Mouse (Mus musculus) frontal cortex, adult 2 months (tissue): Measurements from ENCODE around the gene Ttc28. TPM values are rescaled to one million over a fixed set of nuclear protein-coding genes. Genes with fewer than 3 reads are reported as not detected.
"Not testable (repeated sequence)": the region's sequence is repeated elsewhere in the genome, so short reads cannot be mapped to it uniquely, and the experiment has no call there.

Experiments
- DNase-seq, 2 experiments: peaks; one replicate each; pipeline ENCODE4 v3.0.0; 2022; ENCODE audit warnings: low spot score in 1 of 2; ENCODE audit errors: extremely low spot score in 1 of 2
- polyA plus RNA-seq: library from polyadenylated mRNA; depleted of rRNA; stranded (reverse); fragments of >200 nt; gene quantifications from 2 replicates; pipeline ENCODE4 v1.2.3, GENCODE M21; 2012

Gene Ttc28
- polyA plus RNA-seq, 1 experiment, result 7.3 TPM

GRCm38 (mm10) chr5:111225306-111225705, 345.7 kb downstream of the Ttc28 start:
- no peak for DNase-seq

DNA sequence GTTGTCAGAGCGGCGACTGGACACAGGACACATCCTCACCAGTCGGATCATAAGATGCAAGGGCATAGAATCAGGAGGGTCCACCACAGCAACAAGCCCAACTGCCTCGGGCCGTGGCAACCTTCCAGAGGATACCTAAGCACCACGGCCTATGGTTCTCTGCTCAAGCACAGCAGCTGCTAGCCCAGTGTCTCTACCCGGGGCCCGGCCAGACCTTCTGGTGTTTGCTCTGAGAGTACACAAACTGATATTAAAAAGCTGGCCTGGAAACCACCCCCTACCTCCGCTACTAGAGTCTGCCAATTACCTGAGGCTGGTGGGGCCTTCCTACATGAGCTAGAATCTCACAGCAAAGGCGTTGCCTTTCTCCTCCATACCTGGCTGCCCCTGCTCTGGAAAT, 346.9 kb downstream of the Ttc28 start:
- no peak for DNase-seq

- no peak for DNase-seq
These were observed 348.2 kb downstream of the Ttc28 start for GRCm38 (mm10) chr5:111227850-111228249.

DNA sequence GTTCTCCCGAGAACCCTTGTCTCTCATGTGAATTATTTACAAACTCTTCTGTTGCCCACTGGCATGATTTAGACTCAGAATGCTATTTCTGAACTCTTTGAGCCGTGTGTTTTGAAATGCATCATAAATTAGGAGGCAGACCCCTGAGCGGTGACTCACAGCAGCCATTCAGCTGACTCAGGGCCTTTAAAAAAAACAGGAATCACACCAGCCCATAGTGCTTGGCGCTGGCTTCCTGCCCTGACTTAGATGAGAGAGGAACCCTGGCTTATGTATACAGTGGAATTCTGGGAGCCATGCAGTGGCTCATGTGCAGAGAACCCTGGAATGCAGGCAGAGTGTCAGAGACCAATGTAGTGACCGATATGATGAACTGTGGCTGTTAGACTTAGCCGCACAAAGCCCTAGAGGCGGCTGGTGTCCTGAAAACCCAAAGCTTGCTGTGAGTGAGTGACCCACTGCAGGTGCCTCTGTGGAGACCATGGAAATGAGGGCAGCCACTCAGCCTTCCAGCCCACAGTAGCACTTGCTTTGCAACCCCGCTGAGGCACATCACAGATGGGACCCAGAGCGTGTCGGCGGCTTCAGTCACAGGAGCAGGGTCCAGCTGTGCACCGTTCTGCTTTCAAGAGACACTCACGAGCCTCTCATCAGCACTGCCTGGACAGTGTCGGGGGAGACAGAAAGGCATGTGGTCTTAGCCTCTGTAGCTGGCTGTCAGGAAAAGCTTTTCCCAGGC, 348.9 kb downstream of the Ttc28 start:
- DNase-seq, result peak; percentile 59 to 72

- DNase-seq, result no peak
These were observed 349.4 kb downstream of the Ttc28 start for GRCm38 (mm10) chr5:111229041-111229394.

- DNase-seq, result no peak
These were observed 350.1 kb downstream of the Ttc28 start for GRCm38 (mm10) chr5:111229671-111230070.

GRCm38 (mm10) chr5:111231044-111231443, 351.4 kb downstream of the Ttc28 start:
- DNase-seq, result no peak

DNA sequence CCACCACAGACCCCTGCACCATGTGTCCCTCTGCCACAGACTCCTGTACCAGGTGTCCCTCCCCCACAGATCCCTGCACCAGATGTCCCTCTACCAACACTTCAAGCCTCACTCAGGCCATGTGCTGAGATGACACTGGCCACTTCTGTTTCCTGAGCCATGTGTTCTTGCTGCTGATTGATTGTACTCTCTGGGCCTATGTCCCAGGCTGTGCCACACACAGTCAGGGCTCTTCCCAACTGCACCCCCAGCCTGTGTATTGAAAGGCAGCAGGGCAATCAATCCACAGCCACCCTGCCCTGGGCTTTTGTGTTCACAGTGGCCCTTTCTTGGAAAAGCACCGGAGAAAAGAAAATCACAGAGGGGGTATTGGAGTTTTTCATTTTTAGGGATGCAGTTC, 352.2 kb downstream of the Ttc28 start:
- DNase-seq, result no peak

GRCm38 (mm10) chr5:111233022-111233709, 353.6 kb downstream of the Ttc28 start:
- DNase-seq, result no peak

GRCm38 (mm10) chr5:111235131-111235530, 355.5 kb downstream of the Ttc28 start:
- no peak for DNase-seq

GRCm38 (mm10) chr5:111237176-111237636, 357.6 kb downstream of the Ttc28 start:
- no peak for DNase-seq

DNA sequence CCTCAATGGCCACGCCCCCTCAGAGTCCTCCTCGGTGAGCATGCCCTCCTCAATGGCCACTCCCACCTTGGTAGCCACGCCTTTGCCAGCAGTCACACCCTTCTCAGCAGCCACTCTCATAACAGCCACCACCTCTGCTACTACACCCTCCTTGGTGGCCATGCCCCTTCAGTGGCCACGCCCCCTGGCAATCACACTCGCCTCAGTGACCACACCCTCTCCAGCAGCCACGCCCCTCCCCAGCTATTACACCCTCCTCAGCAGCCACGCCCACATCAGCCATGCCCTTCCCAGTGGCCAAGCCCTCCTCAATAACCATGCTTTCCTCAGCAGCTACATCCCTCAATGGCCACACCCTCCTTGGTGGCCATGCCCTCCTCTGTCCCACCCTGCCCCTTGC, 359.6 kb downstream of the Ttc28 start:
- no peak for DNase-seq

DNA sequence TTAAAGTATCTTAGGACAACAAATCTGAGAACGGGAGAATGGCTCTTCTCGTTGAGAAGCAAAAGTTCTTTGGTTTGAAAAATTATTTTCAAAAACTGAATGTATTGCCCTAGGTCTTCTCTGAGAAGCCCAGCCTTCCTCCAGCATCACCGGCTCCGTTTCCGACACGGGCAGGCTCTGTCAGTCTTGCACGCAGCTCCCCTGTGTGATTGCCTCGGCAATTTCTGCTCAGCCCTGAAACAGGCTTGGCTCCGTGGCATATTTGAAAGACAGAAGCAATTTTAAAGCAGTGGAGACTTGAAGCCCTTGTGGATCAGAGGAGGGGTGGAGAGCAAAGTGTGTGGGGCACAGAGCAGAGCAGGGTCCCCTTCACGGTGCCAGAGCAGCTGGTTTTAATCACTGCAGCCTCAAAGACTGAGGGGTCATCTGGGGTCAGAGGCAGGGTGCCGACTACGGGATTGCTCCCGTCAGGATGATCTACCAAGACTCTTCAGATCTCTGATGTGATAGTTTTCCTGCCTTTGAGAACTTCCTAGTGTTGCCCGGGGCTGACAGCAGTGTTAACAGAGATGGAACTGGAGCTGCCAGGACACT, 363.9 kb downstream of the Ttc28 start:
- no peak for DNase-seq

GRCm38 (mm10) chr5:111244061-111244460, 364.5 kb downstream of the Ttc28 start:
- no peak for DNase-seq

DNA sequence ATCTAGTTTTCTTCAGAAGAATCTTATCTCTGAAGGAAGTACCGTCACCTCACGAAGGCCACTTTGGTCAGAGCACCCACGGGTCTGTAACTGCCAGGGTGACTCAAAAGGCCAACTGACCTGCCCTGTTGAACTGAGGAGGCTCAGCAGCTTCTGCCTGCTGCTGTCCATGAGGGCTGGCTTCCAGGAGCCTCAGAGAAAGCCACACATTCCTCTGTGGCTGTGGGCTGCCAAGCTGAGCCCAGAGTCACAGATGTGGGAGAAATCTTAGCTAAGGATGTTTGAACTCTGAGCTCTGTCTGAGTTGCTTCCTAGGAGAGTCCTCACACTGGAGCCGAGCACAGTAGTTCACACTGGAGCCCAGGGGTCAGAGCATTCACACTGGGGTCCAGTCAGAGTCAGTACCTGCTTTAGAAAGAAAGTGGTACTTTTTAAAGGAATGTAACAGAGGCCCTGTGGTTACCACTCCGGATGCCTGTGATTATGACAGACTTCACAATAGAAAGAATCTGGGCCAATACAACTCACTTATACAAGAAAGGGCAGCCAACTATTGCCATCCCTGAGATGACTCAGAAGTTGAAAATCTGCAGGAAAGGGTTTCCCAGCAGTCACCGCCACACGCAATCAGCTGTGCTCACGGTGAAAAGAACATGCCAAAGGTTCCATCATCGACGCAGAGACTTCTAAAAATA, 368.1 kb downstream of the Ttc28 start:
- DNase-seq, result no peak

DNA sequence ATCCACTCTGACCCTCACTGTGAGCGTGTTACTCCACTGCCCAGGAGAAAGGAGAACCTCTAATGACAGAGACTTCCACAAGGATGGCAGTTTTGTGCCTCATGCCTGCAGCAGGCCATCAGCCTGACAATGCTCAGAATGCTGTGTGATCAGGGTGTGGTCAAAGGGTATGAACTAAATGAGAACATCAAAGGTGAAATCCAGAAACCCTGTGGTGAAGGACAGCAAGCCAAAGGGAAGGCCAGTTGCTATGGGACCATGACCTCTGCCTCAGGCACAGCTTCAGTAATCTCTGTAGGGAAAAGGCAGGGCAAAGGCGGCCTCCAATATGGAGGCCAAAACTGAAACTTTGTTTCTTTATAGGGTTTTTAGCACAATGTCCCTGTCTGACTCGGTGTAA, 372.5 kb downstream of the Ttc28 start:
- DNase-seq, result no peak

DNA sequence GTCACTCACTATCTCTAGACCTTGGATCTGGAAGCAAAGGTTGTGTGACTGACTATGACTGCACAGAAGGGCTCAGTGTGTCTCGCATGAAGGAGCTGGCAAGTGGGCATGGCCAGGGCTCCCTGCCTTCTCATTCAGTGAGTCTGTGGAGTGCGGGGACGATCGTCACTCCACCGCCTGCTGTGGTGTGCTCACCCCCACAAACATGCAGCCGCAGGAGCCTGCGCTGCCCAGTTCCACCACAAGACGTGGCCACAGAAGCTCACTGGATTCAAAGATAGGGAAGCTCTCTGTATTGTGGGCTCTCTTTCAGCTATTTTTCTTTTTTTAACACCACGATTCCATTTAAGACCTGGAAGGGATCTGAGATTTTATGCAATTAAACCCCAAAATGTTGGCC, 374.8 kb downstream of the Ttc28 start:
- DNase-seq, result no peak

- no peak for DNase-seq
These were observed 375.2 kb downstream of the Ttc28 start for GRCm38 (mm10) chr5:111254781-111255180.

GRCm38 (mm10) chr5:111256181-111256580, 376.6 kb downstream of the Ttc28 start:
- DNase-seq, result no peak

DNA sequence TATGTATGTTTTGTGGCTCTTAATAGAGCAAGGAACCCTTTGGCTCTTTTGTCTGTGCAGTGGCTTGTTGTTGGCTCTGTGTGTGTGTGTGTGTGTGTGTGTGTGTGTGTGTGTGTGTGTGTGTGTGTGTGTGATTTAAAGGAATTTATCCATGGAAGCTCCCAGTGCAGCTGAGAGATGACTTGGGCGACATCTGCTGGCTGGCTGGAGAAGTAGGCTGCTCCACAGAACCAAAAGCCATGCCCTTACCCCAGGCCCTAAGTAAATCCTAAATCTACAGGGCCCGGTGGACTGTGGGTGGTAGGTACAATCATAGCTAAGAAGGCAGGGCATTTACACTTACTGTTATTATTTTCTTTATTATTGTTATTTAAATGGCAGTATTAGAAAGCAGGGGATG, 377.5 kb downstream of the Ttc28 start:
- DNase-seq, result peak in 1 of 2 experiments; percentile 83

- DNase-seq, result not testable (repeated sequence)
These were observed 381.6 kb downstream of the Ttc28 start for GRCm38 (mm10) chr5:111261162-111261561.
